Mouse (Mus musculus) embryonic facial prominence, embryonic 11.5 days (tissue): ENCODE measurements around the gene Gpc3. TPM values are rescaled to one million over a fixed set of nuclear protein-coding genes. Genes with fewer than 3 reads are reported as not detected.

Experiments used
- ATAC-seq: fragments of 200-750 bp; cut with Nextera tagmentation; replicated peaks from 2 replicates; pipeline ENCODE4 v1.8.0; 2017; ENCODE audit warnings: low read depth; ENCODE audit not compliant: insufficient number of reproducible peaks, low FRiP score, low TSS enrichment
- DNase-seq: peaks from one replicate; pipeline ENCODE4 v3.0.0-alpha.2; 2015; ENCODE audit warnings: low spot score
- H3K27ac ChIP-seq: fragments of 300-500 bp; sonication (generic); replicated peaks from 2 replicates; pipeline ENCODE4 v1.5.1; 2014; ENCODE audit warnings: mild to moderate bottlenecking, low read depth, low read length, control low read depth
- H3K27me3 ChIP-seq: fragments of 300-500 bp; sonication (generic); 2 replicates; pipeline ENCODE4 v1.6.1; 2014; ENCODE audit warnings: mild to moderate bottlenecking, low read length, moderate library complexity, mixed read lengths; ENCODE audit not compliant: control insufficient read depth, insufficient read depth
- H3K36me3 ChIP-seq: fragments of 300-500 bp; sonication (generic); replicated peaks from 2 replicates; pipeline ENCODE4 v1.6.1; 2014; ENCODE audit warnings: low read depth, mild to moderate bottlenecking, low read length, moderate library complexity, mixed read lengths; ENCODE audit not compliant: control insufficient read depth, insufficient read depth
- H3K4me1 ChIP-seq: fragments of 300-500 bp; sonication (generic); 2 replicates; pipeline ENCODE4 v1.6.1; 2014; ENCODE audit warnings: low read length, mixed read lengths; ENCODE audit not compliant: control insufficient read depth, insufficient read depth
- H3K4me2 ChIP-seq: fragments of 300-500 bp; sonication (generic); 2 replicates; pipeline ENCODE4 v1.6.1; 2014; ENCODE audit warnings: low read depth, mild to moderate bottlenecking, control low read depth, low read length, moderate library complexity
- H3K4me3 ChIP-seq: fragments of 300-500 bp; sonication (generic); 2 replicates; pipeline ENCODE4 v1.5.1; 2014; ENCODE audit warnings: low read depth, low read length, control low read depth
- H3K9ac ChIP-seq: fragments of 300-500 bp; sonication (generic); replicated peaks from 2 replicates; pipeline ENCODE4 v1.6.1; 2014; ENCODE audit warnings: mild to moderate bottlenecking, control low read depth, low read length
- H3K9me3 ChIP-seq: fragments of 300-500 bp; sonication (generic); replicated peaks from 2 replicates; pipeline ENCODE4 v1.6.1; 2016; ENCODE audit warnings: mild to moderate bottlenecking, low read length, inconsistent platforms, mixed read lengths; ENCODE audit not compliant: control insufficient read depth
- WGBS: fragments of 180-500 bp; shearing (Covaris S2); extraction: QIAGEN DNeasy Blood & Tissue Kit; methylation state at CpG from one replicate; pipeline ENCODE4 v1.1.7; 2014; 5-methylcytosine and 5-hydroxymethylcytosine counted together
- microRNA counts: library from miRNA; unstranded; fragments of <30 nt; microRNA quantifications from one replicate; lab custom pipeline; 2016
- microRNA-seq: library from miRNA; unstranded; fragments of <30 nt; microRNA quantifications from one replicate; pipeline ENCODE4, GENCODE M21; 2016; ENCODE audit warnings: borderline number of aligned reads
- polyA plus RNA-seq: library from polyadenylated mRNA; unstranded; fragments of >200 nt; fragmentation: Nextera tagmentation; extraction: Ambion mirVana; gene quantifications from 2 replicates; pipeline ENCODE4 v1.2.1, GENCODE M21; 2014

Gene Gpc3
- polyA plus RNA-seq, 1 experiment from 2014 or later = 944 TPM

DNA sequence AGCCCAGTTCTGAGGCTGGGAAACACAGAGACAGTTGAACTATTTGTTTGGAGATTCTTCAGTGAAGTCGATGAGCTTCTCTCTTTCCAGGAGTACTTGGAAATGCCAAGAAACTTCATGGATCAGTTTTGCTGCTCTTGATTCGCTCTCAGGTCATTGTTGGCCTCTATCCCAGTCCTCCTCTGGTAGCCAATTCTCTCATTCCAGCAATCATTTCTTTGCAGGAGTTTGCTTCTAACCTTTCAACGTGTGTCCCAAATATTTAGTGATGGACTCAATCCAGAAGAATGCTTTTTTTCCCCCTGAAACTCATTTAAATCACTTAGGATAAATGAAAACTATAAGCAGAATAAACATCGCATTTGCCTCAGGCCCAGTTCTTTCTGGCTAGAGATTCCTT lies 383.0 kb downstream of the Gpc3 start:
- ATAC-seq = no peak
- Histone ChIP-seq H3K27ac (no peak overlapping the region), H3K4me3 (no peak overlapping the region), H3K36me3 (no peaks in the 10 kb centered on the region), H3K4me2 (no peak overlapping the region), H3K9me3 (no peaks in the 10 kb centered on the region), H3K9ac (no peak overlapping the region), H3K4me1 (no peaks in the 10 kb centered on the region), H3K27me3 (no peaks in the 10 kb centered on the region)
- DNase-seq = no peak
- WGBS = 81% methylated on average over 4 of the region's 4 CpGs

MicroRNAs within 50 kb of the gene (microRNA counts, 519-probe panel; counts per million panel counts)
- not detected for microRNA mmu-miR-717 (lab: Ali Mortazavi, UCI)

Small RNA genes lying within 50 kb of the gene (microRNA-seq; reads per million reads assigned to microRNA genes)
- not detected for gene Mir6384
- gene Mir717 = not detected

Other genes starting within 250 kb of the Gpc3 start
- gene Ccdc160, start 177.2 kb upstream of the Gpc3 start, polyA plus RNA-seq = 2.2 and 3.1 TPM in 2 replicates